Mouse (Mus musculus) inflammation-experienced regulatory T-cells, adult 6 months (primary cell): ENCODE results near the gene Nkx1-1. TPM values are rescaled to one million over a fixed set of nuclear protein-coding genes. Genes with fewer than 3 reads are reported as not detected.

Experiments
- ATAC-seq: one replicate; pipeline ENCODE4 v1.8.0; 2017
- polyA plus RNA-seq, 3 experiments: library from polyadenylated mRNA; unstranded; fragments of 100-300 nt; shearing (Covaris generic); gene quantifications; one replicate each; pipeline ENCODE4 v1.2.1; 2017

The Nkx1-1 gene
- polyA plus RNA-seq, 3 experiments from 2014 or later, result not detected

DNA sequence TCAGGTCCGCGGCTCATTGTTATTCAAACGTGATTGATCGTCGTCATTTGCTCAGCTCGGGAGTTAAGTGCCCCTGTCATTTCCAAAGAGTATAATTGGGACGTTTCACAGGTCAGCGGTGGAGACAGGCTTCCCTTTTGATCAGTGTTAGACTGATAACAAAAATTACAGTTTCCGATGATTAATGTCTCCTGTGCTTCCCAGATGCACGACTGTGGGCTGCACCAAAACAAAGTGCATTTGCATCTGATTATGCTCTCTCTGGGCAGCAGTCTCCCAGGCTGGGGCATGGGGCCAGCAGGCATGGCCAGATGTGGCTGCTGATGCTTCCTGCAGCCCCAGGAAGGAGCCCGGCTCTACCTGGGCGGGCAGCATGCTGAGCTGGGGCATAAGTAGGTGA is 33.0 kb downstream of the Nkx1-1 start:
- ATAC-seq, result no peak

DNA sequence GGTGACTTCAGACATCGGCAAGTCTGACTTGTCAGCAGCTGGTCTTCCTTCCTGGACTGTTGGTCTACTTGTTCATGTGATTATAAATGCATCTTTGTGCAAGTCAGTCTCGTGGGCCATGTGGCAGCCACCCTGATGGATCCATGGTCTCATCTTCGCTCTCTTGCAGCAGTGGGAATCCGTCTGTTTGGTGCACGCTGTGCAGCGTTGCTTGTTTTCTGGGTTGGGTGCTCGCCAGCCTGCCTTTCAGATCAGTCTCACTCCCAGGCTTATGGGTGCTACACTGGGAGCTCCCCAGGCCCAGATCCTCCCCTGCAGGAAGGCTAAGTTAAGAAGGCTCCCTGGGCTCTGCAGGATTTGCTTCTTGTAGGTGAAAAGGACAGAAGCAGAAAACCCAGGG is 36.9 kb downstream of the Nkx1-1 start:
- ATAC-seq, result no peak

DNA sequence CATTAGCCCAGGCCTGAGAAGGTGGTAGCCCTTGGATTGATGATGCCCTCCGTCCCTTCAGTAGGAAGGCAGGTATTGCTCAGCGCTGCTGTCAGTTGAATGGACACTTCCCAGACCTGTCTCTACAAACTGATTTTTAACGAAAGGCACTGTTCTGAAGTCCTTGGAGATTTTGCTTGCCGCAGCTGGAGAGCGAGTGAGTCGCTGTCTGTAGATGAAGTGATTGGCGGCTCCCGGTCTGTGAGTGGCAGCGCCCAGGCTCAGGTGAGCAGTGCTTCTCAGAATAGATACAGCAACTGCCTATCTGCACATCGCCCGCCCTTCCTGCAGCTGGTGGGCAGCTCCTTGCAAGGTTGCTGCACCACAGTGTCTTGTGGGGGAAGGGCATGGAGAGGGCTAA is 38.1 kb downstream of the Nkx1-1 start:
- ATAC-seq, result no peak

DNA sequence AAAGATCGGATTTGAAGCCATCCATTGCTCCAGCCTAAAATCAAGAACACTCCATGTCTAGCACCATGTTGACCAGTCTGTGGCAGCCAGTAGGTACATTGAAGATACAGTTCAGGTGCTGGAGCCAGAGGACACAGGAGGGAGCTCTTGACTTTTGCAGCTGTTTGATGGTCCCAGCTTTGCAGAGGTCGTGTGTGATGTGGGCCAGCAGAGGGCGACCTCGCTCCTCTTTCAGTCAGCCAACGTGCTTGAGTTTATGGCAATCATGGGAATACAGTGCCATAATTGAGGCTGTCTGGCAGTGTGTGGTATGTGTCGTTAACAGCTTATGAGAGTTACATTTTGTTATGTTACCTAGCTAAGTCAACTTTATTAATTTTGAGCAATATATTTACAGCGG is 40.0 kb downstream of the Nkx1-1 start:
- ATAC-seq, result peak; percentile 76

DNA sequence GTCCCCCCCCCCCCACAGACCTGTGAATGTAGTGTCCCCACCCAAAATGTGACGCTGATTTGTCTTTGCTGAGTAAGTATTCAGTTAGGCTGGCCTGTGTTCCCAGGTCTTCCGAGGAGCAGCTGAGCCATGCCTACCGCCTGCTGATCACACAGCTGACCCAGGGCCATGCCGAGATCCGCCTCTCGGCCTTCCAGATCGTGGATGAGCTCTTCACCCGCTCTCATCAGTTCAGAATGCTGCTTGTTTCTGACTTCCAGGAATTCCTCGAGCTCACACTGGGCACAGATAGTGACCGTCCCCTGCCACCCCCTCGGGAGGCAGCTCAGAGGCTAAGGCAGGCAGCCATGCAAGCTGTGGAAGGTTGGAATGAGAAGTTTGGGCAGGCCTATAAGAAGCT is 46.2 kb downstream of the Nkx1-1 start:
- ATAC-seq, result no peak

Other genes with a start within 250 kb of the Nkx1-1 start
- not detected for gene Spon2, start 215.5 kb downstream of the Nkx1-1 start, polyA plus RNA-seq
- gene Ctbp1, start 159.0 kb downstream of the Nkx1-1 start, polyA plus RNA-seq, result 10 to 100 TPM; 24.0 to 31.4 (median 28.0) TPM
- gene Maea, start 98.5 kb downstream of the Nkx1-1 start, polyA plus RNA-seq, result 10 to 100 TPM; 64.2 to 91.0 (median 77.0) TPM
- gene Uvssa, start 55.4 kb downstream of the Nkx1-1 start, polyA plus RNA-seq, result 10 to 100 TPM in 2 of 3 experiments, 1 to 10 TPM in 1; 9.7 to 32.4 (median 26.8) TPM
- 10 to 100 TPM; 17.8 to 23.6 (median 22.2) TPM for gene Fam53a, start 195.7 kb upstream of the Nkx1-1 start, polyA plus RNA-seq
- gene Gm9903, start 195.9 kb upstream of the Nkx1-1 start, polyA plus RNA-seq, result under 1 TPM; 0.63 to 0.82 (median 0.66) TPM
- gene Slbp, start 218.6 kb upstream of the Nkx1-1 start, polyA plus RNA-seq, result 100 to 1,000 TPM; 121 to 329 (median 129) TPM
- gene Tacc3, start 224.2 kb upstream of the Nkx1-1 start, polyA plus RNA-seq, result 100 to 1,000 TPM in 1 of 3 experiments, 10 to 100 TPM in 2; 19.1 to 147 (median 22.1) TPM
- 10 to 100 TPM; 26.3 to 33.7 (median 32.2) TPM for gene Tmem129, start 224.4 kb upstream of the Nkx1-1 start, polyA plus RNA-seq